18 mouse cellular contexts compared by ENCODE assay signal in the genomic region with DNA sequence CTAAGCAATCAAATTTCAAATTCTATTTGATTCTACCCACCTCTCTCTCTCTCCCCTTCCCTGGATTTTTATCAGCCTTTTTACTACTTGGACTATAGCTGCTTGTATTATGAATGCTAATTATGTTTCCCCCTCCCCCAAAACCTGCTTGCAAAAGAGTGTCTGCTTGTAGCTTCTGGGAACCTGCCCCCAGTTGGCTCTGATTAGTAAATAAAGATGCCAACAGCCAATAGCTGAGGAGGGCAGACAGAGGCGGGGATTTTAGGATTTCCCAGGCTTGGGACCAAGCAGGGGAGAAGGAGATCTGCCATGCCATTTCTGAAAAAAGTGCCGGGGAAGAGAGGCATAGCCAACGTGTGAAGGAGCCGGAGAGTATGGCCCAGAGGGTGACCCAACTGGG.
"Had no signal": no experiment of that assay in that cellular context is flagged by ENCODE, and none has a peak within 500 bp of the region (broad histone marks: within the 10 kb centered on the region; RNA-seq: fewer than 3 reads in every experiment).

No protein-coding gene starts in this region.

- H3K9ac ChIP-seq: kidney, embryonic 15.5 days; liver, embryonic 13.5 days; neural tube, embryonic 12.5 days; neural tube, embryonic 15.5 days had no signal

- H3K4me3 ChIP-seq: kidney, embryonic 15.5 days; left cerebral cortex, adult 2 months; liver, embryonic 13.5 days; neural tube, embryonic 12.5 days; neural tube, embryonic 15.5 days had no signal

- DNase-seq: kidney, adult 8-10 months; kidney, postnatal 10 days; kidney, postnatal 36 days; layer of hippocampus, postnatal 36 days; liver, embryonic 13.5 days; lung, adult 2 months; lung, postnatal 14 days; lung, postnatal 4 days; right cerebral cortex, adult 18-20 months; right cerebral cortex, postnatal 14 days; right cerebral cortex, postnatal 4 days; thymus, postnatal 25 days had no signal

- H3K9me3 ChIP-seq: kidney, embryonic 15.5 days; liver, embryonic 13.5 days; neural tube, embryonic 12.5 days; neural tube, embryonic 15.5 days had no signal

- H3K4me1 ChIP-seq: kidney, embryonic 15.5 days; liver, embryonic 13.5 days; neural tube, embryonic 12.5 days had no signal

- H3K27me3 ChIP-seq: kidney, embryonic 15.5 days; liver, embryonic 13.5 days; neural tube, embryonic 12.5 days; neural tube, embryonic 15.5 days had no signal

- H3K36me3 ChIP-seq: kidney, embryonic 15.5 days; liver, embryonic 13.5 days; neural tube, embryonic 12.5 days; neural tube, embryonic 15.5 days had no signal

- H3K27ac ChIP-seq: kidney, embryonic 15.5 days; liver, embryonic 13.5 days; neural tube, embryonic 12.5 days; neural tube, embryonic 15.5 days; stomach, postnatal 0 days had no signal

- H3K4me2 ChIP-seq: kidney, embryonic 15.5 days; liver, embryonic 13.5 days; midbrain, embryonic 11.5 days; neural tube, embryonic 12.5 days; neural tube, embryonic 15.5 days had no signal
